In the genomic region with DNA sequence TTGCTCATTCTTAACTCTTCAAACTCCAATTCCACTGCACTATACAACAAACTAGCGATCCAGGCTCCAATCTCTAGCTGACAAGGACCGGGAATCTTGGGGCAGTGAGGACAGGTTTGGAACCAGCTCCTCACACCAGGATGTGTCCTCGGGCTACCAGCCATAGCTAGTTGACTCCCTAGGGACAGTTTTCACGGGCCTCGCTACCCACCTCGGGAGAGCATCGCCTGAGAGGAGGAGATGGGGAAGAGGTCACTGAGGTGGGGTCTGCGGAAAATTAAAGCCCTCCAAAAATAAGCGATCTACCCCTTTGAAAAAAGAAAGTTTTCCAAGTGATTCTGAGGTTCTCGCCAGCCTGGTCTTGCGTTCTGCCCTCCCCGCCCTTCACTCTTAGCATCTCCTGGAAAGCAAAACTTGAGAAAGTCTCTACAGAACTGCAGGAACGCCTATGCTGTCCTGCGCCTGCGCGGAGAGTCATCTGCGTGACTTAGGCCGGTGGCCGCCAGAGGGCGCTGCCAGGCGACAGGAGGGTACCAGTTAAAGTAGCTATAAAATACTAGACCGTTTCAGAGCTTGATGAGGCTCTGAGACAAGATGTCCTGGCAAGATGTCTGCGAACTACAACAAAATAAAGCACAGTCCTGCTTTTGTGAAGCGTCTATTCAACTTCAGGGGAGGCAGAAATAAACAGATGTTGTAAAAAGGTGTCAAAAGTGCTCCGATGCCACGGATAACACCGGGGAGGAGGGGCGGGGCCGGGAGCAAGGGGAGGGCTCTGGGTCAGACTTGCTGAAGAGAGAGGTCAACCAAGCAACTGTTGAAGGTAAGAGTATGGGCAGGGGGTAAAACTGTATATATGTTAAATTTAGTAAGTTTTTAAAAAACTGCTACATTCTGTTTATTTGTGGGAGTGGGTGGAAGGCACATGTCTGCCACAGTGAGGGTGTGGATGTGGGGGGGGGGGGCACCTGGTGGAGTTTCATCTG, we compare ENCODE assay signal across 8 mouse cellular contexts. TPM values are rescaled to one million over a fixed set of nuclear protein-coding genes. Genes with fewer than 3 reads are reported as not detected.
A peak's percentile ranks its signal among the peaks of the same experiment; 100 is the strongest.
DNase-seq lines count a peak whose midpoint lies in the region; ATAC-seq and TF ChIP-seq lines count a peak whose summit lies in the region.

No protein-coding gene starts in this region.

- no peaks in the 10 kb centered on the region for H3K9me3 ChIP-seq in embryonic facial prominence, embryonic 12.5 days
- H3K9me3 ChIP-seq in limb, embryonic 10.5 days (replicated peaks), result no peaks in the 10 kb centered on the region
- no peaks in the 10 kb centered on the region for H3K9me3 ChIP-seq in midbrain, embryonic 13.5 days

- H3K9ac ChIP-seq in embryonic facial prominence, embryonic 12.5 days, result peak overlapping the region; percentile 36; the same call in 1 of the 2 replicates
- H3K9ac ChIP-seq in midbrain, embryonic 13.5 days (replicated peaks), result 0 out of 2 replicates have a peak overlapping the region, but pooled peaks have one; percentile 12

- peak; percentile 90 for DNase-seq in 3134 (ENCODE audit: extremely low read depth, insufficient read length, low spot score)
- peak; percentile 92 for DNase-seq in adrenal gland, postnatal 25 days
- peak; percentile 86 to 92 for DNase-seq in heart, adult 18-20 months
- DNase-seq in kidney, adult 18-20 months, result peak; percentile 90
- peak; percentile 96 for DNase-seq in limb, embryonic 10.5 days (ENCODE audit: low spot score)

- TF ChIP-seq CTCF in small intestine, adult 2 months (IDR thresholded peaks at IDR 0.05; ENCODE audit: extremely low read depth, insufficient read length, insufficient replicate concordance, low read depth, low read length), result peak; percentile 97

- H3K27me3 ChIP-seq in embryonic facial prominence, embryonic 12.5 days, result peaks cover 34% of the 10 kb centered on the region
- H3K27me3 ChIP-seq in limb, embryonic 10.5 days (ENCODE audit: low read depth, poor library complexity, severe bottlenecking), result peaks cover 52% of the 10 kb centered on the region
- H3K27me3 ChIP-seq in midbrain, embryonic 13.5 days, result peaks cover 58% of the 10 kb centered on the region
- H3K27me3 ChIP-seq in small intestine, adult 2 months (ENCODE audit: control insufficient read depth, insufficient read depth, low read length), result peaks cover 14% of the 10 kb centered on the region

- H3K4me1 ChIP-seq in embryonic facial prominence, embryonic 12.5 days, result 0 out of 2 replicates have a peak, but pooled peaks cover 2% of the 10 kb centered on the region
- H3K4me1 ChIP-seq in limb, embryonic 10.5 days, result peaks cover 11% of the 10 kb centered on the region
- 0 out of 2 replicates have a peak, but pooled peaks cover 5% of the 10 kb centered on the region for H3K4me1 ChIP-seq in midbrain, embryonic 13.5 days (replicated peaks)
- no peaks in the 10 kb centered on the region for H3K4me1 ChIP-seq in small intestine, adult 2 months (ENCODE audit: control insufficient read depth, insufficient read depth, insufficient read length, low read length)

- no peak; the same call in none of the 2 replicates for ATAC-seq in embryonic facial prominence, embryonic 12.5 days (ENCODE audit: insufficient number of reproducible peaks, insufficient read depth, low FRiP score, low TSS enrichment)
- ATAC-seq in midbrain, embryonic 13.5 days, result peak; percentile 79

- 6% methylated on average over 29 of the region's 29 CpGs for WGBS in embryonic facial prominence, embryonic 12.5 days
- 5% methylated on average over 29 of the region's 29 CpGs for WGBS in limb, embryonic 10.5 days
- 5% methylated on average over 29 of the region's 29 CpGs for WGBS in midbrain, embryonic 13.5 days
- 7% methylated on average over 29 of the region's 29 CpGs for WGBS in small intestine, adult 2 months

- H3K4me2 ChIP-seq in embryonic facial prominence, embryonic 12.5 days (replicated peaks), result peak overlapping the region; percentile 50
- peak overlapping the region; percentile 46 for H3K4me2 ChIP-seq in midbrain, embryonic 13.5 days (replicated peaks)

- H3K4me3 ChIP-seq in embryonic facial prominence, embryonic 12.5 days, result peak overlapping the region; percentile 31
- peak overlapping the region; percentile 47 for H3K4me3 ChIP-seq in limb, embryonic 10.5 days
- H3K4me3 ChIP-seq in midbrain, embryonic 13.5 days (replicated peaks), result peak overlapping the region; percentile 23
- no peak overlapping the region for H3K4me3 ChIP-seq in small intestine, adult 2 months (ENCODE audit: low read depth, low read length)

- H3K36me3 ChIP-seq in embryonic facial prominence, embryonic 12.5 days, result no peaks in the 10 kb centered on the region
- H3K36me3 ChIP-seq in limb, embryonic 10.5 days, result no peaks in the 10 kb centered on the region
- no peaks in the 10 kb centered on the region for H3K36me3 ChIP-seq in midbrain, embryonic 13.5 days
- H3K36me3 ChIP-seq in small intestine, adult 2 months (ENCODE audit: control insufficient read depth, insufficient read depth, low read length), result no peaks in the 10 kb centered on the region

- H3K27ac ChIP-seq in embryonic facial prominence, embryonic 12.5 days, result no peak overlapping the region
- H3K27ac ChIP-seq in limb, embryonic 10.5 days, result peak overlapping the region; percentile 46; the same call in 1 of the 2 replicates
- no peak overlapping the region for H3K27ac ChIP-seq in midbrain, embryonic 13.5 days
- no peak overlapping the region for H3K27ac ChIP-seq in small intestine, adult 2 months (ENCODE audit: insufficient read depth, low read depth, low read length)

- TF ChIP-seq POLR2A in small intestine, adult 2 months (IDR thresholded peaks at IDR 0.05; ENCODE audit: low read depth, low read length), result no peak

RNA-seq across cellular contexts. Expression of a gene that starts 6.4 kb away (rescaled TPM):
- total RNA-seq in adrenal gland, postnatal 25 days (2021), result 25.5 and 29.5 TPM in 2 replicates
- 55.2 and 56.3 TPM in 2 replicates for polyA plus RNA-seq in embryonic facial prominence, embryonic 12.5 days (2016; fragmentation: Nextera tagmentation; extraction: Ambion mirVana)
- 1 to 10 TPM; 4.8 to 5.6 TPM for total RNA-seq in heart, adult 18-20 months (2021)
- 54.4 and 57.3 TPM in 2 replicates for polyA plus RNA-seq in limb, embryonic 10.5 days (2016; fragmentation: Nextera tagmentation; extraction: Ambion mirVana)
- 105 and 107 TPM in 2 replicates for polyA plus RNA-seq in midbrain, embryonic 13.5 days (2015; fragmentation: Nextera tagmentation; extraction: Ambion mirVana)
- 0.85 and 1.2 TPM in 2 replicates for polyA plus RNA-seq in small intestine, adult 2 months (2012; rRNA removed)

RNA-seq across cellular contexts. Expression of a gene that starts 24.6 kb away (rescaled TPM):
- not detected in 2 replicates for total RNA-seq in adrenal gland, postnatal 25 days (2021)
- 11.0 and 14.3 TPM in 2 replicates for polyA plus RNA-seq in embryonic facial prominence, embryonic 12.5 days (2016; fragmentation: Nextera tagmentation; extraction: Ambion mirVana)
- total RNA-seq in heart, adult 18-20 months (2021), result not detected
- polyA plus RNA-seq in limb, embryonic 10.5 days (2016; fragmentation: Nextera tagmentation; extraction: Ambion mirVana), result not detected in 2 replicates
- 0.54 and 0.75 TPM in 2 replicates for polyA plus RNA-seq in midbrain, embryonic 13.5 days (2015; fragmentation: Nextera tagmentation; extraction: Ambion mirVana)
- polyA plus RNA-seq in small intestine, adult 2 months (2012; rRNA removed), result 0.08 TPM in 1 of 2 replicates, not detected in the other

RNA-seq across cellular contexts. Expression of a gene that starts 55.8 kb away (rescaled TPM):
- not detected in 2 replicates for total RNA-seq in adrenal gland, postnatal 25 days (2021)
- polyA plus RNA-seq in embryonic facial prominence, embryonic 12.5 days (2016; fragmentation: Nextera tagmentation; extraction: Ambion mirVana), result not detected in 2 replicates
- total RNA-seq in heart, adult 18-20 months (2021), result under 1 TPM in 1 of 2 experiments, not detected in 1; 0.18 TPM
- not detected in 2 replicates for polyA plus RNA-seq in limb, embryonic 10.5 days (2016; fragmentation: Nextera tagmentation; extraction: Ambion mirVana)
- 0.09 and 0.26 TPM in 2 replicates for polyA plus RNA-seq in midbrain, embryonic 13.5 days (2015; fragmentation: Nextera tagmentation; extraction: Ambion mirVana)
- 39.4 and 90.3 TPM in 2 replicates for polyA plus RNA-seq in small intestine, adult 2 months (2012; rRNA removed)

Comparison
In these comparisons a context has a peak if more than half of its experiments do, and no peak if none do; other contexts are left out.
1. RNA of a gene that starts 6.4 kb away (polyA plus RNA-seq): 105 to 107 TPM in midbrain, embryonic 13.5 days, 54.4 to 57.3 TPM in limb, embryonic 10.5 days and 55.2 to 56.3 TPM in embryonic facial prominence, embryonic 12.5 days; 0.85 to 1.2 TPM in small intestine, adult 2 months; every median in the first group is over 10 times any median in the second.
2. RNA of a gene that starts 55.8 kb away (polyA plus RNA-seq): 39.4 to 90.3 TPM in small intestine, adult 2 months; 0.09 to 0.26 TPM in midbrain, embryonic 13.5 days, not detected in embryonic facial prominence, embryonic 12.5 days and not detected in limb, embryonic 10.5 days; every median in the first group is over 10 times any median in the second.
3. Peak in every context shown above with its lines, with median percentiles within 50 percentile points of each other: DNase-seq.